Mouse (Mus musculus) cerebellum, adult (tissue): ENCODE results near the gene Prickle2.
A peak's percentile ranks its signal among the peaks of the same experiment; 100 is the strongest.

Experiments used
- ATAC-seq: cut with Nextera tagmentation; 2 replicates; pipeline ENCODE4 v1.9.2; 2017; ENCODE audit warnings: mild to moderate bottlenecking, moderate library complexity, mixed read lengths; ENCODE audit not compliant: insufficient number of reproducible peaks, low FRiP score, low TSS enrichment

Prickle2 gene

DNA sequence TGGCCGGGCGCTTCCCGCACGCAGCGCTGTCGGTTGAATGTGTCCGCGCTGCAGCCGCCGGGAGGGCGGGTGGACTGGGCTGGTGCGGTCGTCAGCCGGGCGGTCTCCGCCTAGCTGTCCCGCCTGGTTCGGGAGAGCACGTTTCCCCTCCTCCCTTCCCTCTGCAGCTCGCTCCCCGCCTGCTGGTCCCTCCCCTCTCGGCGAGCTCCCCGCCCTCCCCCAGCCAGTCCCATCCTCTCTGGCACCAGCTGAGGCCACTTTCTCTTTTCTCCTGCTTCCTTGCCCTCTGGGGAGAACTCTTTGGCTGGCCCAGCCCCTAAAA is at the start of gene Prickle2:
Gene Prickle2, minus strand, starts transcription at position 11 of the 322 bp plus-strand sequence.
- peak; percentile 27; the same call in 1 of the 2 replicates for ATAC-seq

DNA sequence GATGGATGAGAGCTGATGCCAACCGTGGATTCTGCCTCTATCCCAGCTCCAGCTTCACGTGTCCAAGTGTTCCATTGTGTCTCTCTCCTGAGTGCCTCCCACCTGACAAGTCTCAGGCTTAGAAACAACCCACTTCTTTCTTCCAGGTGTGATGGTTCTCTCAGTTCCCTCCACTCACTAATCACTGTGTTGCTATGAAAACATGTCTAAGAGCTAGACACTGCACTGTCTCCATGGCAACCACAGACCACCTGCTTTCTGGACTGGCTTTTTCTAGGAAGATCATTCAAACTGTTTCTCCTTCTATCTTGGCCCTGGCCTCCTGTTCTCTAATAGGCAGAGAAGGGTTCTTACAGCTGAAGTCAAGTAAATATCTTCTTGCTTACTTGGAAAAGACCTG is 46.8 kb upstream of the Prickle2 start:
- ATAC-seq, result no peak

DNA sequence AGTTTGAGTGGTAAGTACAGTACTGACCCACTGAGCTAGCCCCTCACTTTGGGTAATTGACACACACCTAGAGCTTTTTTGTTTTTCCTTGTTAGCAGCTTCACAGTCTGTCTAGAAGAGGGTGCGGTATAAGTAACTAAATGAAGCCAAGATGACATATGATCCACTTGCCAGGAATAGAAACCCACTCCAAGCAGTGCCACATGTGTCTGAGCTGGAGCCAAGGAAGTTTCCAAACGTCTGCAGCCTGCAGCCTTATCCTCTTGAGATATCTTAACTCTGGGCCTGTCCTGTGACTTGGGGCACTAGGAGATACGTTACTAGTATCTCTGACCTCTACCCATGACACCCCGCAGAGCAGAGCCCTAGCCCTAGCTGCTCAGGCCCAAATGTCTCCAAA is 43.5 kb upstream of the Prickle2 start:
- no peak for ATAC-seq

DNA sequence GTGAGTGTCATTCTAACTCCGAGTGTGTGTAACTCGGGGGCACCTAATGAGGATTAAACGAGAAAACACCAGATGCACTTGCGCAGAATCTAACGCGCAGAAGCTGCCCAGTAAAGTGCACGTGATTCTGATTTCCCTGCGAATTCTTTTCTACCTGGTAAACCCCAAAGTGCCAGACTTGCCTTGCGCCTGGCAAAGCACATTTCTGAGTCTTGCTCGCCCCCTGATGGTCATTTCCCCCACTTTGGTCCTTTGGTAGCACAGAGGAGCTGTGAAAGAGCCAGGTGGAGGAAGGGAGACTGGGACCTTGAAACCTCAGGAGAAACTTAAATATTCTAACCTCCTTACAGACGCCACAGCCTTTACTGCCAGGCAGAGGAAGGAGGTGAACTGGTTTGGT is 37.6 kb upstream of the Prickle2 start:
- ATAC-seq, result peak; percentile 36; the same call in 1 of the 2 replicates

- no peak for ATAC-seq
These were observed 31.2 kb upstream of the Prickle2 start for GRCm38 (mm10) chr6:92737116-92737515.

DNA sequence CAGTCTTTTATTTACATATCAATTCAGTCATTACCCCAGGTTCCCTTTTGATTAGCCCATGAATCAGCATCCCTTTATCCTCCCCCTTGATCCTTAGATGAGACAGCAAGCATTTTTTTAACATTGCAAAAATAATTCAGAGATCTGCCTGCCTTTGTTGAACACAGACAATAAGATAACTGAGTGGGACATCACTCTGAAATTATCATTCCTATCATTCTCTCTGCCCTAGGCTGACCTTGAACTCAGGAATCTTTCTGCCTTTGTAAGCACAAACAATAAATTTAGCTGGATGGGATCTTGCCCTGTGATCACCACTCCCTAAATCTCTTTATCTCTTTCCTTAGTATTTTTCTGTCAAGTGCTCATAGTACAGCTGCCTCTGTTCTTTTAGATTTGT is 27.7 kb upstream of the Prickle2 start:
- no peak for ATAC-seq

- ATAC-seq, result 0 out of 2 replicates have a peak, but pooled peaks have one; percentile 16
These were observed 22.6 kb upstream of the Prickle2 start for GRCm38 (mm10) chr6:92728514-92728913.

- ATAC-seq, result peak; percentile 54; the same call in 1 of the 2 replicates
These were observed 22.1 kb upstream of the Prickle2 start for GRCm38 (mm10) chr6:92728084-92728483.

- no peak for ATAC-seq
These were observed 21.5 kb upstream of the Prickle2 start for GRCm38 (mm10) chr6:92727351-92727986.

DNA sequence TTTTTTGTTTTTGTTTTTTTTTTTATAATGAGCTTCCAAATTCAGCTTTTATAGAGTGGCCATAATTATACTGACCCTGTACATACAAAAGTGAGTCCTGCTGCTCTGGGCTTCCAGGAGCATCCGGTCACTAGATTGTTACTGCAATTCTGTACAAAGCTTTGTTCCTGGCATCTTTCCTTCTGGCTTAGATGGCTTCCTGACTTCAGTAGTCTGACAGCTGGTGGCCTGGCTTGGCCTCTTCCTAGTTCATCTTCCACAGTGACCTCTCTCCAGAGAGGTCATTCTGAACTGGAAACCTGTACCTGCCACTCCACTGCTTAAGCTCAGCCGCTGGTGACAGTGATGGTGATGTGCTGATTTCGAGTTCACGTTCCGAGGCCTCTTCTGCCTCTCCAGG is 20.2 kb upstream of the Prickle2 start:
- ATAC-seq, result no peak

DNA sequence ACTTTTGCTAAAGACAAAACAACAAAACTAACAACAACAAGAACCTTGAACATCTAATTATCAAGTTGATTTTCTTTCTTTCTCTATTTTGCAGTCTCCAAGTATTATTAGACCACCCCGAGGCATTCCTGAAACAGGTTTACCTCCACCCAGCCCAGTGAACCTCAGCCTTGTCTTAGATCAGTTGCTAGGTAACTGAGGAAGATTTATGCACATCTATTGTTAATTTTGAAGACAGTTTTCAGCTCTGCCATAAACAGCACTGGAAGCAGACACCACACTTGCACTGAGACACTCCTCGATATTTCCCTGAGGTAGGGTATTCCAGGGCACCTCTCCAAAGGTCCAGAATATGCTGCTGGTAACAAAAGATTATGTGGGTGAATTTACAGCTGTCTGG is 18.4 kb upstream of the Prickle2 start:
- no peak for ATAC-seq

DNA sequence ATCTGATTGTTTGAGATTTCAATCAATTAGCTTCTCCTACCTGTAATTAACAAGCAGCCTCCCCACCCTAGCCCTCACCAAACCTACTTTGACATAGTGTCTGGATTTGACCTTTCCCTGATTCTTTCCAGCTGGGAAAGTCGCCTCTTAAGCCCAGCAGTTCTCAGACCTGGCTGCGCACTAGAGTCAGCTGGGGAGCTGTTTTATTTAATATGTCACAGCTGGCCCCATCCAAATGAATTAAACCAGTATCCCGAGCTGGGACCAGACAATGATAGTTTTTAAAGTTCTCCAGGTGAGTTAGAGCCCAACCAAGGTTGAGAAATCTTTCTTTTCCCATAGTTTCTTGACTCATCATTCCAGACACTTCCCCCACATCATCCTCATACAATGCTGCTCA is 9.9 kb upstream of the Prickle2 start:
- ATAC-seq, result no peak

GRCm38 (mm10) chr6:92714748-92715147 is 8.8 kb upstream of the Prickle2 start:
- no peak for ATAC-seq

- ATAC-seq, result no peak
These were observed 2.2 kb upstream of the Prickle2 start for GRCm38 (mm10) chr6:92708137-92708536.

- no peak; the same call in 1 of the 2 replicates for ATAC-seq
These were observed 406 bp downstream of the Prickle2 start for GRCm38 (mm10) chr6:92705353-92706144.

GRCm38 (mm10) chr6:92704810-92705209 is 1.1 kb downstream of the Prickle2 start:
- no peak for ATAC-seq

GRCm38 (mm10) chr6:92699491-92700209 is 6.3 kb downstream of the Prickle2 start:
- ATAC-seq, result no peak

- no peak for ATAC-seq
These were observed 8.1 kb downstream of the Prickle2 start for GRCm38 (mm10) chr6:92697807-92698206.

- ATAC-seq, result no peak
These were observed 18.6 kb downstream of the Prickle2 start for GRCm38 (mm10) chr6:92687317-92687716.

DNA sequence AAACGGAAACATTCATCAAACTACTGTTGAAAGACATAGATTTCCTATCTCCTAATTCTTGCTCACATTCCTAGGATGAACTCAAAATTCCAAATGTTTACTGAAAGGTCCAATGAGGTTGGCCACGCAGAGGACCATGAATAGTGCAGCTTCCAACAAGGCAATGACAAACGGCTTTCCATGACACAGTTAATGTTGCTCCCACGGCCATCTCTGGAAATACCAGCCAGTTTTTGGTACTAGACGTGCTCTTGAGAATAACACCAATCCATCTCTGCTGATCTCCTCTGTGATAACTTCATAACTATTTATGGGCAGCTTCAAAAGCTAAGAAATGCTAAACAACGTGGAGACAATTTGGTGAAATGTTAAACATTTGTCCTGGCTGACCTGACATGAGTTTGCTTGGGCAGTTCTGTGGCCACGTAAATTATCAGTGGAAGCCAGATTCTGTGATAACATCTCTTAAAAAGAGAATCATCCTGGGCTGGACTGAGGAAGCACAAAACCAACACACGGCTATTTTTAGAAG is 31.5 kb downstream of the Prickle2 start:
- ATAC-seq, result no peak
